Mouse (Mus musculus) liver, postnatal 0 days (tissue): ENCODE measurements around the gene Grm7. TPM values are rescaled to one million over a fixed set of nuclear protein-coding genes. Genes with fewer than 3 reads are reported as not detected.

Source experiments
- ATAC-seq: fragments of 200-750 bp; cut with Nextera tagmentation; 2 replicates; pipeline ENCODE4 v1.8.0; 2017; ENCODE audit warnings: mild to moderate bottlenecking, moderate library complexity
- DNase-seq: peaks from one replicate; pipeline ENCODE4 v3.0.0-alpha.2; 2016
- H3K27ac ChIP-seq: fragments of 300-500 bp; sonication (generic); 2 replicates; pipeline ENCODE4 v1.5.1; 2014; ENCODE audit warnings: antibody characterized with exemption, moderate library complexity, mild to moderate bottlenecking, low read depth
- H3K27me3 ChIP-seq: fragments of 300-500 bp; sonication (generic); 2 replicates; pipeline ENCODE4 v1.6.1; 2014; ENCODE audit warnings: low read length, control low read depth, mixed read lengths; ENCODE audit not compliant: insufficient read depth
- H3K36me3 ChIP-seq: fragments of 300-500 bp; sonication (generic); replicated peaks from 2 replicates; pipeline ENCODE4 v1.6.1; 2014; ENCODE audit warnings: mild to moderate bottlenecking, control low read depth, low read length, moderate library complexity, mixed read lengths; ENCODE audit not compliant: insufficient read depth
- H3K4me1 ChIP-seq: fragments of 300-500 bp; sonication (generic); 2 replicates; pipeline ENCODE4 v1.6.1; 2014; ENCODE audit warnings: antibody characterized with exemption, mild to moderate bottlenecking, control low read depth; ENCODE audit not compliant: insufficient read depth
- H3K4me2 ChIP-seq: fragments of 300-500 bp; sonication (generic); 2 replicates; pipeline ENCODE4 v1.6.1; 2014; ENCODE audit warnings: low read depth, mild to moderate bottlenecking, low read length, moderate library complexity, mixed read lengths
- H3K4me3 ChIP-seq: fragments of 300-500 bp; sonication (generic); 2 replicates; pipeline ENCODE4 v1.5.1; 2014; ENCODE audit warnings: low read depth, low read length
- H3K9ac ChIP-seq: fragments of 300-500 bp; sonication (generic); replicated peaks from 2 replicates; pipeline ENCODE4 v1.6.1; 2014; ENCODE audit warnings: mild to moderate bottlenecking, moderate library complexity
- H3K9me3 ChIP-seq: fragments of 300-500 bp; sonication (generic); 2 replicates; pipeline ENCODE4 v1.6.1; 2016; ENCODE audit warnings: mild to moderate bottlenecking, control low read depth, low read length, mixed read lengths
- CTCF ChIP-seq: sonication (generic); IDR thresholded peaks from 2 replicates; pipeline ENCODE4 v1.5.1; 2016; ENCODE audit warnings: antibody characterized with exemption, low read depth
- EP300 ChIP-seq: IDR thresholded peaks from 2 replicates; pipeline ENCODE4 v1.6.1; 2016; ENCODE audit warnings: antibody characterized with exemption, low read depth, mild to moderate bottlenecking
- WGBS: fragments of 180-500 bp; shearing (Covaris S2); extraction: QIAGEN DNeasy Blood & Tissue Kit; methylation state at CpG from one replicate; pipeline ENCODE4 v1.1.7; 2014; ENCODE audit not compliant: insufficient replicate concordance; 5-methylcytosine and 5-hydroxymethylcytosine counted together
- polyA plus RNA-seq: library from polyadenylated mRNA; unstranded; fragments of >200 nt; fragmentation: Nextera tagmentation; extraction: Ambion mirVana; gene quantifications from 2 replicates; pipeline ENCODE4 v1.2.1, GENCODE M21; 2015

The Grm7 gene
- polyA plus RNA-seq, 1 experiment from 2014 or later, result not detected

DNA sequence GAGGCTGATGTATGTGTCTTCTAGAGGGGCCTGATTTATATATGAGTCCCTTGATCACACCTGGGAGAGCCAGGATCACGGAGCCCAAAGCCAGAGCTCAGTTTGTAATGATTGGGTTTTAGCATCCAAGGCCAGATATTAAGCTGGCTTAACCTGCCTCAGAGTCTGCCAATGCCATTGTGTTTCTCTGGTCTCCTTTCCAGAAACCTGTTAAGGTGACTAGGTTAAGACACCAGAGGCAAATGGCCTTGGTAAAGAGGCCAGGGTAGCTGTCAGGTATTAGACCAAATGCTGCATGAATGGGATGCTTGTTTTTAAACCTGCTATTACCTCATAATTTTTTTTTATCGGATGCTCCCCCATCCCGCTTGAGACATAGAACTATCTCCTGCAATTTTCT, 722.7 kb downstream of the Grm7 start:
- no peak overlapping the region for H3K9ac ChIP-seq
- H3K36me3 ChIP-seq, result no peaks in the 10 kb centered on the region
- TF ChIP-seq CTCF (no peak), EP300 (no peak)
- 71% methylated on average over 3 of the region's 3 CpGs for WGBS
- H3K4me2 ChIP-seq, result no peak overlapping the region
- no peak overlapping the region for H3K4me3 ChIP-seq
- H3K27ac ChIP-seq, result 0 out of 2 replicates have a peak overlapping the region, but pooled peaks have one; percentile 23
- no peaks in the 10 kb centered on the region for H3K4me1 ChIP-seq
- ATAC-seq (peak; percentile 26), DNase-seq (no peak)
- no peaks in the 10 kb centered on the region for H3K9me3 ChIP-seq
- H3K27me3 ChIP-seq, result no peaks in the 10 kb centered on the region

DNA sequence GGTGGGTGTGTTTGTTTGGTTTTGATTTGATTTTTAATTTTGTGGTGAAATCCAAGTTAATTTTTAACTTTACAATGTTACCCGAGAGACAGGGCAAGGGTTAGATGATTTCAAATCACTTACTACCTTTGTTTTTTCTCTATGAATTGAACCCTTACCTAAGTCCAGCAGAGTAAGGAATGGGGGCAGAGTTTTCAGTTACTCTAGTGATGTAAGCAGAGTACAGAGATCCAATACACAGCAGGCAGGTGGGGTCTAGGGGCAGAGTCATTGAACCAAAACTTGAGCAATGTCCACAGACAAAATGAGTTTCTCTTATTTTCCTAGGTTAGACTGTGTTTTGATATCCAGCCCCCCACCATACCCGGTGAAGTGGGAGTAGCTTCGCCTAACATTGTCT, 723.2 kb downstream of the Grm7 start:
- no peak overlapping the region for H3K4me2 ChIP-seq
- H3K27ac ChIP-seq, result peak overlapping the region; percentile 69
- no peak overlapping the region for H3K4me3 ChIP-seq
- DNase-seq (no peak), ATAC-seq (peak; percentile 96)
- H3K9ac ChIP-seq, result no peak overlapping the region
- H3K9me3 ChIP-seq, result no peaks in the 10 kb centered on the region
- H3K36me3 ChIP-seq, result no peaks in the 10 kb centered on the region
- H3K27me3 ChIP-seq, result no peaks in the 10 kb centered on the region
- TF ChIP-seq CTCF (no peak), EP300 (no peak)
- no peaks in the 10 kb centered on the region for H3K4me1 ChIP-seq
- 48% methylated on average over 3 of the region's 3 CpGs for WGBS

DNA sequence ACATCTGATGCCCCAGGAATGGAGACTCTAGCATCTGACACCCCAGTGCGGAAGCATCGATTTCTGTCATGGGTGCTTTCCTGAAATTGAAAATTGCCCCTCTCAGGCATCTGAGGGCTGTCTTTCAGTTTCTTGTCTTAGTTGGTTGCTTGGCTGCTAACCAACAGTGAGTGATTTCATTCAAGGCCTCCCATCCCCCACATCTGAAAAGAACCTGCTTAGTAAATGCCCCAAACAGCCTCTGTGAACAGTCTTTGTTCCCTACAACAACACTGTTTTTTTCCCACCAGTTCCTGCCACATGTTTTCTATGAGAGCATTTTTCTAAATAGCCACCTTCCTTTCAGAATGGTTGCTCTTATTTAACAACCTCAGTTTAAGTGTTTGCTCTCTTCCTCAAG, 723.6 kb downstream of the Grm7 start:
- 91% methylated on average over 2 of the region's 2 CpGs for WGBS
- peak overlapping the region; percentile 69 for H3K27ac ChIP-seq

DNA sequence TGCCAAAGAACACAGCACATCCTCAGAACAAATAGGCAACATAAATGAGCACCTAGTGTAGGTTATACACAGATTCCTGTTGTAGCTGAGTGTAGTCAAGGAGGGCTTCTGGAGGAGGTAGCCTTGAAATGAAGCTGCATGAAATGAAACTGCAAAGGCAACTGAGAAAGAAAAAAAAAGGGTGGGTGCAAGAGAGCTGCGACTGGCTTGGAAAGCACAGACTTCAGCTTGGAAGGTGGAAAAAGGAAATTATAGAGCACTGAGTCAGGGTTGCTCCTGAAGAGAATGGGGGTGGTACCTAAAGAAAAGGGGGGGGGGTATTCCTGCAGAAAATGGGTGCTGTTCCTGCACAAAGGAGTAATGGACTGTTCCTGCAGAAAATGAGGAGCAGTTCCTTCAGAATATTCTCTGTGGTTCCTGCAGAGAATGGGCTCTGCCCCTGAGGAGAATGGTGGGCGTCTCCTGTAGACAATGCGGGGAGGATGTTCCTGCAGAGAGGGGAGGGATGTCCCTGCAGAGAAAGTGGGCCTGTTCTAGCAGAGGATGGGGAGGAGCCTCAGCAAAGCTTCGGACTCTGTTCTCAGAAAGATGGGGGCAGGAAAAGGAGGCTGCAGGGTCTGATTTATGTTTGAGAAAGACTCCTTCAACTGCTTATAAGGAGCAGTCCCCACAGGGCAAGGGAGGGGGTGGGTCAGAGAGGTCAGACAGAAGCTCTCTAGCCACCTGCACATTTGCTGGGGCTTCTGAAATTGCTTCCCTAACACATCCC, 726.4 kb downstream of the Grm7 start:
- 23% methylated on average over 4 of the region's 4 CpGs for WGBS
- DNase-seq, result no peak
- no peak overlapping the region for H3K4me3 ChIP-seq
- no peak overlapping the region for H3K4me2 ChIP-seq
- TF ChIP-seq CTCF, result no peak
- no peak for TF ChIP-seq EP300
- H3K4me1 ChIP-seq, result no peaks in the 10 kb centered on the region
- H3K9ac ChIP-seq, result no peak overlapping the region
- H3K27me3 ChIP-seq, result no peaks in the 10 kb centered on the region
- no peaks in the 10 kb centered on the region for H3K9me3 ChIP-seq
- no peak for ATAC-seq
- H3K27ac ChIP-seq, result no peak overlapping the region
- no peaks in the 10 kb centered on the region for H3K36me3 ChIP-seq

More for the DNA sequence above, 723.6 kb downstream of the Grm7 start:
- Histone ChIP-seq H3K9ac (no peak overlapping the region), H3K4me2 (no peak overlapping the region), H3K36me3 (no peaks in the 10 kb centered on the region), H3K4me1 (no peaks in the 10 kb centered on the region), H3K9me3 (no peaks in the 10 kb centered on the region), H3K27me3 (no peaks in the 10 kb centered on the region), H3K4me3 (no peak overlapping the region)
- DNase-seq (no peak), ATAC-seq (0 out of 2 replicates have a peak, but pooled peaks have one; percentile 8)
- TF ChIP-seq EP300, result no peak
- no peak for TF ChIP-seq CTCF

DNA sequence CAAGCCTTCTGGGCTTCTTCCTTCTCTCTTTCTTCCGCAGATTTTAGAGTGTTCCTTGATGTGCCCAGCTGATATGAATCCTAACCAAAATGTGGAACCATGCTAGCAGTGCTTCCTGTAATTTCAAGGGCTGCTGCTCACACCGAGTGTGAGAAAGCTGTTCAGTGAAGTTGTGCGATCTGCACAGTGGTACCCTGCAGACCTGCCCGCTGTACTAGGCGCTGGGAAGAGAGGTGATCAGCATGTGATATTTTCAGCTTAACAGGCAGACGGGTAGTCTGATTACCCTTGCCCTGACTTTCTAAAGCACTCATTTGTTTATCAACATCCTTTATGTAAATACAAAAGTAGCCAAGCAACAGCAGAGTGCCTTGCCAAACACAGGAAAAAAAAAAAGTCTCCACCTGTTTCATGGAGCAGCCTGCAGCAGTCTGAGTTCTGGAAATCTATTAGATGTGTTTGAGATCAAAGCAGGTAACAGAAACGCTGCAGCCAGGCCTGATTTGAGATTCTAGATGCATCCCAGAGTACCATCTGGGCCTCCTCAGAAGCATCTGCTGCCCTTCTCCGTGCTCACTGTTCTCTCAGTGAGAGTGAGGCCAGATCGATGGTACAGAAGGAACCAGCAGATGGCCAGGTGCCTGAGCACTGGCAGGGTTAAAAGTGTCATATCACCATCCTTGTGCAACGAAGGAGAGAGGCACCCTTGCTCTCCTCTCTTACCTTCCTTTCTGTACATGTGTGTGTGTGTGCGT, 727.4 kb downstream of the Grm7 start:
- Histone ChIP-seq H3K27ac (no peak overlapping the region), H3K36me3 (no peaks in the 10 kb centered on the region), H3K4me1 (no peaks in the 10 kb centered on the region), H3K4me2 (no peak overlapping the region), H3K9me3 (no peaks in the 10 kb centered on the region), H3K4me3 (no peak overlapping the region), H3K9ac (no peak overlapping the region), H3K27me3 (no peaks in the 10 kb centered on the region)
- ATAC-seq (no peak), DNase-seq (no peak)
- 47% methylated on average over 10 of the region's 11 CpGs for WGBS
- TF ChIP-seq CTCF, result no peak
- TF ChIP-seq EP300, result no peak

DNA sequence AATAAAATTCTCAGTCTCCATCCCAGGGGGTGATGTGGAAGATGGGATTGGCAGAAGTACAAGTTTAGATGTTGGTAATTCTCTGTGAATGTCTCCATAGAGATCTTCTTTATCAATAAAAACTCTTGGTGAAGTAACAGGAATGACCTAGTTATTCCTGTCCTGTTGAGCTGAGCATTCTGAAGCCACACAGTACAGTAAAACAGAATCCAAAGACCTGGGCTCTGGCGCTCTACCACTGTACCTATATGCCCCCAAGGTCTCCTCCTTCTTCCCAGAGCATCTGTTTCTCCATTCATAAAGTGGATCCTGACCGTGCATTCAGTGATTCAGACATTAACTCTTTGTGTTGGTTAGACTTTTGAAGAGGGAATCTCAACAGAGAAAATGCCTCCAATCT, 735.3 kb downstream of the Grm7 start:
- ATAC-seq, result no peak
- no peak overlapping the region for H3K4me3 ChIP-seq
- H3K9ac ChIP-seq, result no peak overlapping the region
- no peaks in the 10 kb centered on the region for H3K9me3 ChIP-seq
- H3K4me1 ChIP-seq, result no peaks in the 10 kb centered on the region
- H3K27me3 ChIP-seq, result no peaks in the 10 kb centered on the region
- TF ChIP-seq EP300, result no peak
- TF ChIP-seq CTCF, result no peak
- DNase-seq, result no peak
- H3K36me3 ChIP-seq, result no peaks in the 10 kb centered on the region
- H3K4me2 ChIP-seq, result no peak overlapping the region
- 57% methylated on average over 2 of the region's 2 CpGs for WGBS
- no peak overlapping the region for H3K27ac ChIP-seq
